Mouse (Mus musculus): Measurements from ENCODE around the gene Cpt1a.

Gene Cpt1a

GRCm38 (mm10) chr19:3324931-3325711, 3.0 kb downstream of the Cpt1a start:
- DNase-seq (ENCODE audit: low spot score in 2 of 2): peak; percentile 91 to 93

- no peak for DNase-seq (ENCODE audit: low spot score in 2 of 2)
These were observed 3.8 kb downstream of the Cpt1a start for GRCm38 (mm10) chr19:3325771-3326478.

DNA sequence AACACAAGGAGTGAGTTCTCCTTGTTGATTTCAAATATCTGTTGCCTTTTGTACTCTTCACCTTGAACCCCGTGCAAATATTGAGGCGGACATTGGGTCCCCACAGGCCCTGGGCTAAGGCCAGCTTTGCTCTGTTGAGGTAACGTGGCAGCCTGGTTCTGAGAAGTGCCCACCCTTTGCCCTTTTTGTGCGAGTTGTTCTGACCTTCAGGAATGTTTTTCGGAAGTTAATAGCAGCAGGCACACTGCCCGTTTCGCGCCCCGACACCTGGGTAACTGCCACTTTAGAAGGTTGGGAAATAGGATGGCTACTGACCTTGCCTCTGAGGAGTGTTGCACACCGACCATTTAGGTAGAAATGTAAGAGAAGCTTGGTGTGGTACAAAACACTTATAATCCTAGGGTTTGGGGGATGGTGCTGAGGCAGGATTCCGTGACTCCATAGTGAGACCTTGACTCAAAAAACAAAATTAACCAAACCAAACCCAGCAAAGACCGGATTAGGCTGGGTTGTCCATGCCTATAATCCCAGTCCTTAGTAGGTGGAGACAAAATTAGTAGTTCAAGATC, 4.4 kb downstream of the Cpt1a start:
- no peak for DNase-seq (ENCODE audit: low spot score in 2 of 2)

DNA sequence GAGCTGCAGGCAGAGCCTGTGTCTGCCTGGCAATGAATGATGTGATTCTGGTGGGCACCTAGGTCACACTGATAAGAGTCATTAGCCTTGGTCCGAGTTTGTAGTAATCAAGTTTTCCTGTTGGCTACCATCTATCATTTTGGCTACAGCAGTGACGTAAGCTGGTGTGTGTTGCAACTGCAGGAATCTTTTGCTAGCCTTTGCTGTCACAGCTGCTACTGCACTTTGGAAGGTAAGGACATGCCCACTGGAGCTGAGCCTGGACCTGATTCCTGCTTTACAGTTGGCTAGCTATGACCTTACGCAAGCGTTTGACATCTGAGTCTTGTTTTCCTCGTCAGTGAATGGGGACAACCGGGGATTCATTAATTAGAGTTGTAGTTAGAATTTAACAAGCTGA, 11.1 kb downstream of the Cpt1a start:
- DNase-seq (ENCODE audit: low spot score in 2 of 2): no peak

- no peak for DNase-seq (ENCODE audit: low spot score in 2 of 2)
These were observed 11.8 kb downstream of the Cpt1a start for GRCm38 (mm10) chr19:3333694-3334515.

GRCm38 (mm10) chr19:3334550-3334949, 12.4 kb downstream of the Cpt1a start:
- no peak for DNase-seq (ENCODE audit: low spot score in 2 of 2)

DNA sequence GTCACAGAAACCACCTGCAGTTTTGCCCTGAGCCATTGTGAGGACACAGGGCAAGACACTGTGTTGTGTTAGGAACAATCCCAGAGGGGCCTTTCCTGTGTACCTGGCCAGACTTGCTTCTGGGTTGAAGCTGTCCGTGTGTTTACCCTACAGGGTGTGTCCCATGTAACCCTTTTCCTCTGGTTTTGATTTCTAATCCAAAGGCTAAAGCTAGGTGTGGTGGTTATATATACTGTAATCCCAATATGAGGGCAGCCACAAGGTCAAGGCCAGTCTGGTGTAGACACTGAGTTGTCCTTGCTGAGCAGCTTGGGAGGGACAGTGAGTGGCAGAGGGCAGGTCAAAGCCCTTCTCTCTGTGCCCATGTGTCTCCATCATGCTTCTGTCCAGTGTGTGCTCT, 13.8 kb downstream of the Cpt1a start:
- no peak for DNase-seq (ENCODE audit: low spot score in 2 of 2)

DNA sequence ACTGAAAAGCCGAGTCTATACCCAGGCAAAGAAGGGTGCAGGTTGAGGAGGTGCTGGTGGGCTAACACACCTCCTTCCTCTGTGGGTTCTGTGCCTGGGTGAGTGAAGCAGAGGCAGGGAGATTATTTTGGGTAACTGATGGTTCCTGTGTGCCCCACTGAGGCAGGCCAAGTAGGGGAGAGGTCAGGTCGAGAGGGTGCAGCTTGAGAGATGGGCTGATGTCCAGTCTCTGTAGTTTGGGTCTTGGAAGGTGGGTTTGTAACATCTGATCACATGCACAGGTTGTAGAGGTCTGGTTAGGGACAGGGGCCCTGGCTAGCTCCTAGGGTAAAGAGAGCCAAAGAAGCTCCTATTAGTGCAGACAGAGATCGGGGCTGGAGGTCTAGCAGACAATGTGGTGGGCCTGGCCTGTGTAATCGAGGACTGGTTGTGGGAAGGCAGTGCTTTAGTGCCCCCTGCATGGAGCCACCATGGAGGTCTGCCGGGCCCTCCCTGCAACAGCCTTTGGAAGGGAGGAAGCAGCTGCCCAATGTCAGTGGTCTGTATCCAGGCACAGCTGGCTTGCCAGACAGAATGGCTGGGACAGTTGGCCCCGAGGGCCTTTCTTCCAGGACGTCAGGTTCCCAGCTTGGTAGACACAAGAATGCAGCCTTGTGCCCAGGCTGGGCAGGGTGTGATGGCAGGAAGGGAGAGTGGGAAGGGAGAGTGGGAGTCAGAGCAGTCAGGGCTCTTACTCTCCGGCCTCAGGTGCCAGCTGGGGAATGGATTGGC, 14.5 kb downstream of the Cpt1a start:
- no peak for DNase-seq (ENCODE audit: low spot score in 2 of 2)

- DNase-seq (ENCODE audit: low spot score in 2 of 2): no peak
These were observed 17.1 kb downstream of the Cpt1a start for GRCm38 (mm10) chr19:3339187-3339586.

- DNase-seq (ENCODE audit: low spot score in 2 of 2): no peak
These were observed 18.9 kb downstream of the Cpt1a start for GRCm38 (mm10) chr19:3341021-3341420.

DNA sequence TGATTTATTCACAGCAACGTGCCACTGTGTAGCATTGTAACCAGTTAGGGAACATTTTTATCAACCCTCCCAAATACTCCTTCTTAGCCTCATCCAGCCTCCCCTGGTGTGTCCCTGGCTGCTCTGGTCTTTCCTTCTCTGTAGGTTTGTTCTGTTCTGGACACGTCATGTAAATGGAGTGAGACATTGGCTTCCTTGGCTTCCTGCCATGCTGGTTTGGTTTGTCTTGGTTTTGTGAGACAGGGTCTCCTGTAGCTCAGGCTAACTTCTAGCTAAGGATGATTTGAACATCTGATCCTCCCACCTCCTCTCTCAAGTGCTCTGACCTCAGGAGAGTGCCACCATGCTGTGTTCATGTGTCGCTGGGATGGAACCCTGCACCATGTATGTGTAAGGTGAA, 21.8 kb downstream of the Cpt1a start:
- no peak for DNase-seq (ENCODE audit: low spot score in 2 of 2)

DNA sequence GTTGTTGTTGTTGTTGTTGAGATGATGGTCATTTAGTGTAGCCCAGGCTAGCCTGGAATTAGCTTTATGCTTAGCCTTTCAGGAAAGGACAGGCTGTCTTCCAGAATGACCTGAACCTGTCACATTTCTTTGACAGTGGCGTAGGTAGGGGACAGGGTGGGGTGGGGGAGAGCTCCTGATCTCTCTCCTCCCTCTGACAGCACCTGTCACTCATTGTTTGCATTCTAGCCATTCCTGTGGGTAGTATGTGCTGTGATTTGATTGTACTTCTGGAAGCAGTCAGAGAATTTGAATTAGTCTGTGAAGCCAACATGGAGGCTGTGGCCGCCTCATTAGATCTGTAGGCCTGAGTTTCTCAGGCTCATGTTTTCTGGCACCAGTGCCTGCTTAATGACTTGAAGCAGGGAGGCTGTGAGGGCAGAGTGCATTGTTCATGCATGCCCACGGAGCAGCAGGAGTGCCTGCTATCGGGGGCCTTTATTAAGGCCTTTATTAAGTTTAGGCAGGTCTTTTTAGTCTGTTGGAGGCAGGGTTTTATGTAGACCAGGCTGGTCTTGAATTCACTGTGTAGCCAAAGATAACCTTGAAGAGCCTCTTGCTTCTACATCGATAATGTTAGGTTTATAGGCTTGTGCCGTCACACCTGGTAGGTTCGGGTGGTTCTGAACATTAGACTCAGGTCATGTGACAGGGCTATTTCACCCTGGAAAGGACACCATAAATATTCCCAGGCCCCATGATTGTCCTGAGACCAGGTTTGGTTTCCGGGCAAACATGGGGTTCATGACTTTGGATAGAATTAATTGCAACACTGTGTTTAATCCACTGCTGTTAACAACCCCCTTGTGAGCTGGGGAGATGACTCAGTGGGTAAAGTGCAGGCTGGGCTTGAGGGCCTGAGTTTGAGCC, 22.8 kb downstream of the Cpt1a start:
- no peak for DNase-seq (ENCODE audit: low spot score in 2 of 2)

GRCm38 (mm10) chr19:3347784-3348183, 25.6 kb downstream of the Cpt1a start:
- no peak for DNase-seq (ENCODE audit: low spot score in 2 of 2)

DNA sequence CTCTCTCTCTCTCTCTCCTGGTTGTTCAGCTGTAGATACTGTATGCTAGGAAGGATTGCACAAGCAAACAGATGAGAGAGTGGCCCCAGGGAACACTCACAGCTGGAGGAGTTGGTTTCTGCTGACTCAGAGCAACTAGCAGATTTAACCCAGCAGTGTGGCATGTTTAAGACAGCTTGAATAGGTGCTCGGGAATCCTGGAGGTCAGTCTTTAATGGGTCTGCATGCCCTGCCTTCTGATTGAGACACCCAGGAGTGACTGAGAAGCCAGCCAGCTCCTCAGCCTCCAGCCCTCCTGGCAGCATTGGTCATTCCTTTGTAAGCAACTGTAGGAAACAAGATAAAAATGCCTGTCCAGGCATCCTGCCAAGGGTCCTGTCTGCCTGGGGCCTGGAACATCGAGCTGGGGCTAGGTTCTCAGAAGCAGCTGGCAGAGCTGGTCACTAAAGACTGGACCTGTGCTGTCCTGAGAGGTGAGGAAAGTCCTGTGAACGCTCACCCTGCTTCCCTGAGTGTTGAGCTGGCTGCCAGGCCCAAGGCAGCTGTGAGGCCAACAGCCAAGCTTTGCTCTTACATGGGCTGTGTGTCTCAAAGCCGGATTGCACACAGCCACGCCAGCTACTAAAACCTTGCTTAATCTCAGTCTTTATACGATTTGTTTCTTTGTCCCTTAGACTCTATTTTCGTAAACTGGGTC, 31.4 kb downstream of the Cpt1a start:
- peak in 1 of 2 experiments; percentile 73 for DNase-seq (ENCODE audit: low spot score in 2 of 2)

DNA sequence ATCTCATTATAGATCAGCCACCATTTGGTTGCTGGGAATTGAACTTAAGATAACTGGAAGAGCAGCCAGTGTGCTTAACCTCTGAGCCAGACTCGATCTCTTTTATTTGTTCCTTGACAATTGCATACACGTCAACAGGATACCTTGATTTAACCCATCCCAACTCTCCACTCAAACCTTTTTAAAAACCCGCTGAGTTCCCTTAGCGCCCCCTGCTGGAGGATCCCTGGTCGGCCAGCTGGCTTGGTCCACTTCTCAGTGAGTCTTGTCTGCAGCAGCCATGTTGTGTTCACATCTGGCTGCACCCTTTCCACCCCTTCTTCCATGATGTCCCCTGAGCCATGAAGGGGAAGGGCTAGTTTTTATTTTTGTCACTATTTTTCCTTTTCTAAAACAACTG, 33.0 kb downstream of the Cpt1a start:
- no peak for DNase-seq (ENCODE audit: low spot score in 2 of 2)

GRCm38 (mm10) chr19:3356516-3356915, 34.4 kb downstream of the Cpt1a start:
- DNase-seq (ENCODE audit: low spot score in 2 of 2): no peak

DNA sequence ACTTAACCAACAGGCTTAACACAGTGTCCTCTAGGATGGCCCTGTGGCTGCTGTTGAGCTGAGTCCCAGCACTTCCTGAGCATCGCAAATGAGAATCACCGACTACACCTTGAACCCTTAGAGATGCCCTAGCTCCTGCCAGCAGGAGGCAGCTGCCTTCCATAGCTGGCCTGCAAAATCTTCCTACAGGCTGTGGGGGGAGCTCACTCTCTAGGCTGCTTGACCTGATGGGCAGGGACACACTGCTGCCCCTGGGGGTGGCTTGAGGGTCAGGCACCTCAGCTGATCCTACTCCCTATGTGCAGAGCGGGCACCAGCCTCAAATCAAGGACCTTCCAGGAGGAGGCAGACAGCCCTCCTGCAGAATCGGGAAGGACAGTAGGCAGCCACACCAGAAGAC, 35.5 kb downstream of the Cpt1a start:
- DNase-seq (ENCODE audit: low spot score in 2 of 2): no peak

GRCm38 (mm10) chr19:3359841-3360588, 37.9 kb downstream of the Cpt1a start:
- no peak for DNase-seq (ENCODE audit: low spot score in 2 of 2)

DNA sequence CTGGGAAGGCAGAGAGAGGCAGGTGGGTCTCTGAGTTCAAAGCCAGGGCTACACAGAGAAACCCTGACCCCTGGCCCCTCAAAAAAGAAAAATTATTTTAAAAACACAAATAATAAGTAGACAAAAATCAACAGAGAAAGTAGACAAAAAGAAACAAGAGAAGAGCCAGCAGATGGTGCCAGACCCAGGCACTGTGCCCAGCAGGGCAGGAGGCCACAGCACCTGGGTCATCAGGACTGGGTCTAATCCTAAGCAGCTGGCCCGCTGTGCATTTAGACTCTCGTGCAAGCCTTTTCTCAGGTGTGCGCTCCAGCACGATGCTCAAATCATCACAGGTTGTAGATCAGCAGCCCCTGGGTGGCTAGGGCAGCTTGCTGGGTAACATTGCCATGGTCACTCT, 41.4 kb downstream of the Cpt1a start:
- no peak for DNase-seq (ENCODE audit: low spot score in 2 of 2)

Data from urinary bladder, postnatal 4 days (tissue).